Mouse (Mus musculus) G1E-ER4 (cell line): ENCODE measurements around the gene Rapgef4. TPM values are rescaled to one million over a fixed set of nuclear protein-coding genes. Genes with fewer than 3 reads are reported as not detected.

Source experiments
- GATA1 ChIP-seq: IDR thresholded peaks from one replicate; pipeline ENCODE4 v1.8.0; 2012; ENCODE audit warnings: low read length, inconsistent platforms
- polyA plus RNA-seq: library from polyadenylated mRNA; stranded (reverse); fragments of >175 nt; gene quantifications from 2 replicates; pipeline ENCODE4 v1.2.3, GENCODE M21; 2012

Rapgef4 gene
- polyA plus RNA-seq, 1 experiment: not detected

DNA sequence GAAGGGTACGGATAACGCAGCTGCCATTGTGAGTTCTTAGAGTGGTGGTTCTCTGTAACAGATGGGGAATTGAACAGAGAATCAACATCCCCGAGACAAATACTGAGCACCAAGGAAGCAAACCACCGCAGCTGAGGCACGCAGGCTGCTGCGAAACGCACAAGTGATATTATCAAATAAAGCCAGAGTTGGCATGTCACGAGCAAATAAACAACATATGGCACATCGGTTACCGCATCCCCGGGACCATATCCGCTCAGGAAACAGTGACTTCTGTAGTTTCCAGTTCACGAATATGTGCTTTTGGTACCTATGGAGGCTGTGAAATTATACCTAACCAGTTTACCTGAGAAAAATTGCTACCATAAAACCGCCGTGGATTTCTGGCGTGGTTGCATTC, 24.0 kb downstream of the Rapgef4 start:
- no peak for TF ChIP-seq GATA1

DNA sequence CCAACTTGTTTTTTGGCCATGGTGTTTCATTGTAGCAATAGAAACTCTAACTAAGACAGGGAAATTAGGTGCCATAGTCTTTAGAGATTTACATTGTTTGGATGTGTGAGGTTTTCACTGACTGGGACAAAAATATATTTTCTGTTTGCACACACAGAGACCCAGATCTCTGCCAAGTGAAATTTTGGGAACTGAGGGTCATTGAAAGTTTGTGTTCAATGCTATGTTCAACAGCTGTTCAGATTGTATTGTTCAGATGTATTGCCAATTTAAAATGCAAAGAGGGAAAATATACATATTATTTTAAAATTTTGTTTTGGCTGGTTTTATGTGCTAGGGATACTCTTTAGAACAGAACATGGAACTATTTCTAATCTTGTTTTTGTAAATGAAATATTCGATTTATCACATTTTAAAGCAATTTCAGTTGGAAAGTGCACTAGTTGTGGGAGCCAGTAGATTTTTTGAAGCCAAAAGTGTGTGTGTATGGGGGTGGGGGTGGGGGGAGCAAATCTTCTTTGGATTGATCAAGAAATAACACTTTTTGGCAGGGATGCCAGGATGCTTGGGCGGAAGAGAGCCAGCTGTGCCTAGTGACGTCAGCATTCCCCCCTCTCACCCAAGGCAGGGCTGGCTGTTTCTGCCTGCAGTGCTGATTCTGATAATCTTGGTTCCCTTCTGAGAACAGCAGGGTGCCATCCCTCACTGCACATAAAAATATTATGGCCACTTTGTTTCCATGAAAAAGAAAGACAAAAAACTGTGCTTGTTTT, 28.6 kb downstream of the Rapgef4 start:
- TF ChIP-seq GATA1: no peak

DNA sequence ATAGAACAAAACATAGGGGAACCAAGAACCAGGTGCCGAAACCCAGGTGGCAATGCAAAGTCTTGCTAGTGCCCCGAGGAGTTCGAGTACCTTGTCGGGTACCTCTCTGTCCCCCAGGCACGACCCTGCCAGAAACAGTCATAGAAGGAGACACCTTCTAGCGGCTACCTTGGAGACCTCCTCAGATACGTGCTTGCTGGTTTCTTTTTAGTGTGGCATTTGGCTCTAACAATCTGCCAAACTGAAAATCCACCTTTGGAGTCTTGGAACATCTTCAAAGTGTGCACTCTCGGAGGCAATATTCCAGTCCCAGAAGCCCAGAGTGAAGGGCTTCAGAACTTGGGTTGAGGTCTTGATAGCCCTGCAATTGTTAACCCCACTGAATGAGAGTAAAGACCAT, 34.3 kb downstream of the Rapgef4 start:
- TF ChIP-seq GATA1: no peak

DNA sequence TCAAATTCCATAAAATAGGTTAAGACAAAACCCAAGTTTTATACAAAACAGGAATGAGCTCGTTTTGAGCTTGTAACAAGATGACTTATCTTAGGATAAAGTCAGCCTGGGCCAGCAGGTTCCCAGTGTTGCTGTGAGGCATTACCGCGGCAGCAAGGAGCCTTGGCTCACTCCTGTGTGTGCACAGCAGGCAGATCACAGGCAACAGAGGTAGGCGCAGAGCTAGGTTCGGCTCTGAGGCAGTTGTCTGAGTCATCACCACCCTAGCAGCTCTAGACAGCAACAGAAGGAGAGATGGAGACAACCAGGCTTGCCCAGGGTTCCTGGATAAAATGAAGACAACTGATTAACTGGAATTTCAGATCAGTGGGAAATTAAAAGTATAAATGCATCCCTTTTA, 35.0 kb downstream of the Rapgef4 start:
- TF ChIP-seq GATA1: no peak

DNA sequence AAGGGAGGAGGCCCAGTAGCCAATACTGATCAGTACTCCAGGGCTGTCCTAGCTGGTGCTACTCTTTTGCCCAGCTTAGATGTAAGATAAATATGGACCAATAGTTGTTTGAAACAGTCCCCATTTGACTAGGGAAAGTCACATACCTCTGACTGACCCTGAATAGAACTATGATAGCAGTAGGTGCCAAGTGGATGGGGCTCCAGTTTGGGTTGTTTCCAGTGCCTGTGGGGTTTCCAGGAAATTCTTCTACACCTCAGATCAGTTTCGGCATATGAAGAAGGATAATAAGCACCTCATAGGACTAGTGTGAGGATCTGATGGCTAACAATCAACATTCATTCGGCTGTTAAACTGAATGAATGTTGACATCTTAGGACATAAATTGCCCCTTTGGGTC, 36.1 kb downstream of the Rapgef4 start:
- no peak for TF ChIP-seq GATA1

DNA sequence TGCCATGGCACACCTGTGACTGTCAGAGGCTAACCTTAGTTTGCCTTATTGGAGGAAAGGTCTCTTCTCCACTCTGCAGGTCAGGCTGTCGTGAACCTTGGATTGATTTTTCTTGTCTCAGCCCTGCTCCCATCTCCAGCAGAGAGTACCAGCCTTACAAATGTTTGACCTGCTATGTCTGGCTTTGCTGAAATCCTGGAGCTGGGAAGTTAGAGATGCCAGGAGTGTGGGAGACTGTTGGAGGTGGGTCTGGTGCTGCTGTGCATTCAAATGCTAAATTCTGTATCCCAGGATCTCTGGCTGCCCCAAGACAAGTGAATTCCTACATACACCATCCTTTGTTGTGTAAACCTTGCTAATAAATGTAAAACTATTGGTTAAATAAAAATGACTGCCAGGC, 37.7 kb downstream of the Rapgef4 start:
- no peak for TF ChIP-seq GATA1

DNA sequence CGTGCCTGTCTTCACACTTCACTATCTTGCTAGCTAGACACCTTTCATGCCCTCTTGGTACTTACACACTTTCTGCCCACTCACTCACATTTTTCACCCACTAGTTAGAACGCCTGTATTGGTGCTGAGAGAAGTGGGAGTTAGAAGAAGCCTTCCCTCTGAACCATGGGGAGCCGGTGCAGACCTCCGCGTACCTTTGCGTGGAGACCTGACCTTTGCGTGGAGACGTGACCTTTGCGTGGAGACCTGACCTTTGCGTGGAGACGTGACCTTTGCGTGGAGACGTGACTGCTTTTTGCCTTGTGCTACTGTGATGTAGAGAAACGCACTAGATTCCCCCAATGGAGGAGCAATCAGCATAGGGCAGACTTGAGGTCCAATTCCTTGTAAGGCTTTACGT, 39.7 kb downstream of the Rapgef4 start:
- no peak for TF ChIP-seq GATA1

DNA sequence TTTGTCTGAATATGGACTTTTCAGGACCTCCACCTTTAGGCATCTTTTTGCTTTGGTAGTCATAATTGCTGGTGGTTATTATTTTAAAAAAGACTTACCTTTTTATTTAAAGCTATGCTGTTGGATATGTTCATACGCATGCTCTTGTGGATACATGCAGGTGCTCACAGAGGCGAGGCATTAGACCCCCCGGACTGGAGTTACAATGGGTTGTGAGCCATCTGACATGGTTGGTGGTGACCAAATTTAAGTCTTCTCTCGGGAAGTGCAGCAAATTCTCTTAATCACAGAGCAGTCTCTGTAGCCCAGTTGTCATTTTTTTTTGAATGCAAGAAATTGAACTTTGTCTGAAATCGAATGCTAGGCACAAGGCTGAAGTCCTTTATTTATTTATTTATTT, 40.4 kb downstream of the Rapgef4 start:
- no peak for TF ChIP-seq GATA1

DNA sequence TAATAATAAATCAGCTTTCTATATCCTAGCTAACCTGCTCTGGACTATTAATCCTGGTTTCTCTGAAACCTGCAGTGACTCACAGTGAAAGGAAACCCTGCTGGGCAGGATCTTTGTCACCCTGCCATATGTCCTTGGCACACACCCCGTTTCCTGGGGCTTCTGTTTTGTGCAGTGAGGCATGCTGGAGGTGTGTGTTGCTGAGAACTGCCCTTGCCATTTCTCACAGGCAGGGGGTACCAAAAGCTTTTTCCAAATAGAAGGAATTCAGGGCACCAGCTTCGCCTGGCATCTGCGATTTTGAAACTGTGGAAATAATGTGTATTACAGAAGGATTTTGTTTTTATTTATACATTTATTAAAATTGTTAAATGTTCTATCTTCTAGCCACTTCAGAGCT, 40.8 kb downstream of the Rapgef4 start:
- no peak for TF ChIP-seq GATA1

DNA sequence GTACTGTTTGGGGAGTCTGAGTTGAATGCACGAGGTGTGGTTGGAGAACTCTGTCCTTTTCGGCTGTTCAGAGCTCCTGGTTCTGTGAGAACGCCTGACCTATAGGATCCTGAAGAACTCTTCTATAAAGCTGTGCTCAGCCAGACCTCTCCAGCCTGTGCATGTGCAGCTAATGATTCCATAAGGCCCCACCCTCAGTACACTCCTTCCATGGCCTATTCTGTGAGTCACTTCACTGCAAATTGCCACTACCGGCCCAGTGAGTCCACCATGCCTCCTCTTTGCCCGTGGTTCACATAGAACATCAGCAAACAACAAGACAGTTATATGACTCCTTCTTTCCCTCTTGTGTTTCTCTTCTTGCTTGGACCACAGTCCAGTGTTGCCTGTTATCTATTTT, 42.8 kb downstream of the Rapgef4 start:
- TF ChIP-seq GATA1: no peak

DNA sequence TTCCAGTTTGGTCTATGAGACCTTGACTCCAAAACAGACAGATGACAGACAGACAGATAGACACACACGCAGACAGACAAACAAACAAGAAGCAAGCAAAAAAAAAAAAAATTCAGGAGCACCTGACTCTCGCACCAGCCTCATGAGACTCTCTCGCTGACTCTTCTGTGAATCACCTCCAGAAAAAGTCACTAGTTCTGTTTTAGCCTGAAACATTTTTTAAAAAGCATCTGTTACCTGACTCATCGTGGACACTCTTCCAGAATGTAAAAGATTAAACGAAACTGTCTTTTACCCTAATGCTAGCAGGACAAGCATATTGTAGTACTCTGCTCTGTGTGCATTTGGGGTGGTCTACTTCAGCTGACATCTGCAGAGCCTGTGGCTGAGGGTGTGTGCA, 44.6 kb downstream of the Rapgef4 start:
- no peak for TF ChIP-seq GATA1

DNA sequence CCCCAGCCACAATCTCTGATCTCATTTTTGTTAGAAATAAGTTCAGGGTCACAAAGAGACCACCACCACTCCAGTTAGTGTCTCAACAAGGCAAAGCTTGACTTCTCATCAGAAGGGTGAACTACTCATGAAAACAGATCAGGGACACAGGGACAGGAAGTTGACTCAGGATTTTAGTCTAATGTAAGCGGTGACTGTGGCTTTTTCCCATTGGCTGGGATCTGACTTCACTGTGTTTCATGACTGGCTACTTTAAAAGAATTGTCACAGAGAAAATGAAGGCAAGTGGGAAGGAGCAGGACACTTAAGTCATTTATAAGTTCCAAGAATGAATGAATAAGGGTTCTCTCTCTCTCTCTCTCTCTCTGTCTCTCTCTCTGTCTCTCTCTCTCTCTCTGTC, 45.5 kb downstream of the Rapgef4 start:
- TF ChIP-seq GATA1: no peak

DNA sequence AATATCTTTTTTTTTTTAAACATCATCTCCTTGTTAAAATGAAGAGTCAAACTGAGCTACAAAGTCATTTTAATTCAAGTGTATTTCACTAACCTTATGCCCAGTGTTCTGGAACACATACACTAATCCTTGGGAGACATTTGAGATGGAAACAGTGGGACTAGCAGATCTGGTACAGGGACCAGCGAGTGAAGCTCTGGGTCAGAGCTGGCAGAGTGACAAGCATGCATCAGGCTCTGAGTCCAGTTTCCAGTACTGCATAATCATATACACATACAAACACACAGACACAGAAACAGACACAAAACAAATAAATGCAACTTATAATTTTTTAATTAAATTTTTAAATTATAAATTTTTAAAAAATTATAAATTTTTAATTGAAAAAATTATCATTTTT, 48.0 kb downstream of the Rapgef4 start:
- no peak for TF ChIP-seq GATA1

DNA sequence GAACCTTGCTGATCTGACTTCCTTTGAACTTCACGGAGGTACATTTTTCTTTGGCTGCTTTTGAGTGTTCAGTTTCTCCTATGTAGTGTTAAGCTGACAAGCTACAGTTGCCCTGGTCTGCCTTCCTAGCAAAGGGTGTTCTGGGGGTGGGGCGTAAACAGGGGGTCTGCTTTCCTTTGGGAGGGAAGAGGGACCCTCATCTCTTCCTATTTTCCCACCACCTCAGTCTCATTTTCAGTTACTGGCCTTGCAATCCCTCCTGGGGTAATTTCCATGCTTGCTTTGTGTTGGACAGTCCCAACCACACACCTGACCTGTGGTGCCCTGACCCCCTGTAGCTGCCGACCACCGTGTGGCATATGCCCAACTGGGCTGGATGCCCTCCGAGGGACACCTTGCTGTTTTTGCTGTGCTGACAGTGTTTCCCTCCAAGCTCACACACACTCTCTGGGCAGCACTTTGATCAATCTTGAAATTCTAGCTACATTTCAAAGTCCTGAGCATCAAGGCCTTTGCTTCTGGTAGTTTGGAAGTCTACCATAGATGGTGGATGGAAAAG, 48.6 kb downstream of the Rapgef4 start:
- TF ChIP-seq GATA1: no peak

DNA sequence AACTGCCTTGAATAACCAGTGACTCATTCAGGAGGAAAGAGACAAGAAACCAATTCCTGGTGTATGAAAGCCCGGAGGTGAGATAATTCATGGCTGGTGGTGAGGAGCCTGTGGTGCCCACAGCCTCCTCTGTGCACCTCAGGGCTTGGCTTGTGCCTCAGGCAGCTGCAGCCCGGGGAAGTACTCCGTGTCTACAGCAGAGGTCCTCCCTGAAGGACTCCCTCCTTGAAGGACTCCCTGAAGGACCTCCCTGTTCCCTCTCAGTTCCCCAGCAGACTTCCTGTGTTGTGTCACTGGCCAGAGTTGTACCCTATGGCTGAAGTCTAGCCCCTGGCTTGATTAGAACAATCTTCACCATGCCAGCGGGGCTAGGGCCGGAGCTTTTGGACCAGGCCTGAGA, 50.7 kb downstream of the Rapgef4 start:
- TF ChIP-seq GATA1: no peak

DNA sequence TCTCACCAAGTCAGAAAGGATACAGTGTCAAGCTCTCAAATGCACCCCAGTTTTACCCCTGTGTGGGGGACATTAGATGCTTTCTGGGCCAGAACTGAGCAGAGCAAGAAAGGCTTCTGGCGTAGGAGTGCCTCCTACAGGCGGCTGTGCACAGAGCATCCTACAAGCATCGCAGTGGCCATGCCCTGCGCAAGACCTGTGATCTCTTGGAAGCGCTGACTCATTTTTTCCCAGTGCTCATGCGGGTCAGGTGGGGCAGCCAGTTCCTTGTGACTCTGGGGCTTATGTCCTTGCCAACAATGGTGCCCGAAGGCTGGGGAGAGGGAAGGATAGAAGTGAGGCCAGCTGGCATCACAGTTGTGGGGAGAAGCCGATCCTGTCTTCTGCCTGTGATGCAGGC, 54.6 kb downstream of the Rapgef4 start:
- no peak for TF ChIP-seq GATA1

DNA sequence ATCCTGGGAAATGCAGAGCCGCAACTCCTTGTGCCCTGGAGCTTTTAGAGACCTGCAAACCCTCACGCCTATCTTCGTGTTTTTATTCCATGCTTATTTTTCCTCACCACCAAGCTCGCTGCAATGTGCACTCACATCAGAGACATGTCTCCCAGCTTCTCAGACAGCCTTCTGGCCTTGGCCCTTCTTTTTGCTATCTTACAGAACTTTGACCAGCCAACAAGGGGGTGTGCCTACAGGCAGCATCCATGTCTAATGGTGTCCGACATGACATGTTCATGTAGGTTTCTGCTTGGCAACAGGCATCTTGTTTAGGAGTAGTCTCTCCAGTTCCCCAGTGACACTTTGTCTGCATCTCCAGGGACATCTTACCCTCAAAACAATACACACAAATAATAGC, 56.3 kb downstream of the Rapgef4 start:
- no peak for TF ChIP-seq GATA1

DNA sequence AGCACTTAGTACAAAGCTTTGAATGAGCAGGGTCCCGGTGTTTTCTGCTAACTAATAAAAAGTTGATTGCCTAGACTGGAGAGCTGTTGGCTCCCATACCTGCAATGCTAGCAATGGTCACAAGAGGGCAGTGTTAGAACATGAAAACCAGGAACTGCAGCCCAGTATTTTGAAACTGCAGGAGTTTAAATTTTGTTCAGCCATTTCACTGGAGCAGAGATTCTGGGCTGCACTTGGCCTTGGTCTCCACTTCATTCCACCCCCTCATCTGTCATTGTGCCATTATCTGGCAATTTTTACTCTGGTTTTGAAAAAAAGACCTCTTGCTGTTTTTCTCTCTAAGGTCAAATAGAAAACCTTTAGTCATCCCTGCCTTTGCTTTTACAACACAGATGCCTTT, 57.2 kb downstream of the Rapgef4 start:
- no peak for TF ChIP-seq GATA1
